Mouse (Mus musculus): ENCODE results near the gene Iqcn. TPM values are rescaled to one million over a fixed set of nuclear protein-coding genes. Genes with fewer than 3 reads are reported as not detected.
A peak's percentile ranks its signal among the peaks of the same experiment; 100 is the strongest.

Iqcn gene
- polyA plus RNA-seq, 1 experiment from 2014 or later: not detected

DNA sequence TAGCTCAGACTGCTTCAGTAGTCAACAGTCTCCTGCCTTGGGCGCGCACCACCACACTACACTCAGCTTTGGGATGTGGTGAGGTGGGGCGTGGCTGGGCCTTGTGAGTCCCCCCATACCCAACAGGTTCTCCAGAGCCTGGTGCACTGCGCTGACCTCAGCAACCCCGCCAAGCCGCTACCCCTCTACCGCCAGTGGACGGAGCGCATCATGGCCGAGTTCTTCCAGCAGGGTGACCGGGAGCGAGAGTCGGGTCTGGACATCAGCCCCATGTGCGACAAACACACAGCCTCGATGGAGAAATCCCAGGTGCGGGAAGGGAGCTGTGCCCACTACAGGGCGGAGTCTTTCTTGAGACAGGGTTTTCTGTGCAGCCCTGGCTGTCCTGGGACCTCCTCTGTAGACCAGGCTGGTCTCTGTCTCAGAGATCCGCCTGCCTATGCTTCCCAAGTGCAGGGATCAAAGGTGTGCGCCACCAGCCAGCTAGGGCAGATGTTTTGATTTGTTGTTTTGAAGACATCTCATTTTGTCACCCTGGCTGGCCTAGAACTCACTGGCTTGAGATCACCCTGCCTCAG lies 45.9 kb downstream of the Iqcn start:
- Histone ChIP-seq H3K4me1 (replicated peaks) (peaks cover 22% of the 10 kb centered on the region), H3K4me3 (replicated peaks) (no peak overlapping the region), H3K4me2 (no peak overlapping the region), H3K27me3 (peaks cover 57% of the 10 kb centered on the region), H3K27ac (no peak overlapping the region), H3K9me3 (no peaks in the 10 kb centered on the region), H3K9ac (replicated peaks) (no peak overlapping the region), H3K36me3 (no peaks in the 10 kb centered on the region)
- no peak for ATAC-seq (ENCODE audit: insufficient number of reproducible peaks, insufficient read depth, low FRiP score, low TSS enrichment, low read depth)
- WGBS: 83% methylated on average over 19 of the region's 19 CpGs

DNA sequence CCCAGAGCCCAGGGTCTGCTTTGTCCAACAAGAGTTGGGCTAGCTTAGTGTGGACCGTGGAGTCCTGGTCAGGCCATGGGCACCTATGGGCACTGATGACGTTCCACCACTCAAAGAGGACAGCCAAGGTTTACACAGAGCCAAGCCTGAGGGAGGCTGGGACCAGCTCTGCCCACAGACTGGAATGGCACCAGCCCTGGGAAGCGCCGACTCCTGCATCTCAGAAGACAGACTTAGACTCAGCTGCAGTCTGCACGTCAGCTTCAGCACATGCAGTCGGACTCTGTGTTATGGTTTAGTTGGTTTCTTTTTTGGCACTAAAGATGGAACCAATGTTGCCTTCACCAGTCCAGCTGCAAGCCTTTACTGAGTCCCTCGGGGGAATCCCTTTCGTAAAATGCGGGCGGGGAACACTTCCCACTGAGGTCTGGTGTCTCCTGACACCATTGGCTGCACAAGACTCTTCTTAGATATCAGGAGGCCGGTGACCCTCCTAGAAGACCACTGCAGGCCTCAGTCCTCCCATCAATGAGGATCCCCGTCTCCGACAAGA lies 46.9 kb downstream of the Iqcn start:
- Histone ChIP-seq H3K9ac (replicated peaks) (no peak overlapping the region), H3K4me3 (replicated peaks) (no peak overlapping the region), H3K4me2 (no peak overlapping the region), H3K27me3 (peaks cover 47% of the 10 kb centered on the region), H3K36me3 (no peaks in the 10 kb centered on the region), H3K27ac (no peak overlapping the region), H3K9me3 (no peaks in the 10 kb centered on the region), H3K4me1 (replicated peaks) (peaks cover 25% of the 10 kb centered on the region)
- no peak for ATAC-seq (ENCODE audit: insufficient number of reproducible peaks, insufficient read depth, low FRiP score, low TSS enrichment, low read depth)
- WGBS: 83% methylated on average over 13 of the region's 13 CpGs

DNA sequence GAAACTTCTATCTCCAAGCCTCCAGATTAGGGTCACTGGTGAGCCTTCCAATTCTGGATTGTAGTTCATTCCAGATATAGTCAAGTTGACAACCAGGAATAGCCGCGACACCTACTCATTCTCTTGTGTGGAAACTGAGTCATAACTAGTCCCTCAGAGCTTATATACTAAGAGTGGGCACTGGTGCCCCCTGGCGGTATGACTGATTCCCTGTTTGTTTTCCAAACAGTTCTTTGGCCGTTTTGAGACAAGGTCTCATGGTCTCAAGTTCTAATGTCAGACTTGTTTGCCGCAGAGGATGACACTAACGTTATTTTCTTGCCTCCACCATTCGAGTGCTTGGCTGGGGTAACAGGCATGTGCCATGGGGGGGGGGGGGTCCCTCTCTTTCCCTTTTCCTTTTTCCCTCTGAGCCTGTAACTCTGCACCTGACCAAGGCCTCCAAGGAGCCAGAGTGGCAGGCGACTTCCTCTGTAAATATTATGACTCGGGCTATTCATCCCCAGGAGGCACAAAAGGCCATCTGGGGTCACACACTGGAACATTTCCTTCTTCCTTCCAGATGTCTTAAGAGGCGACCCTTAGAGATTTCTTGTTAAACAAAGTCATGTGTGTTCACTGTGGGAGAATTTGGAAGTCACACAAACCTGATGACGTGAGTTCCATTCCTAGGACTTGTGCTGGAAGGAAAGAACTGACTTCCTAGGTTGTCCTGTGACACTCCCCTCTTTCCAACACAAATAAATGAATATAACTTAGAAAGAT lies 48.9 kb downstream of the Iqcn start:
- H3K9me3 ChIP-seq: no peaks in the 10 kb centered on the region
- peaks cover 11% of the 10 kb centered on the region for H3K36me3 ChIP-seq
- H3K27me3 ChIP-seq: peaks cover 27% of the 10 kb centered on the region
- no peak for ATAC-seq (ENCODE audit: insufficient number of reproducible peaks, insufficient read depth, low FRiP score, low TSS enrichment, low read depth)
- H3K27ac ChIP-seq: peak overlapping the region; percentile 82
- H3K4me2 ChIP-seq: peak overlapping the region; percentile 43
- 0 out of 2 replicates have a peak overlapping the region, but pooled peaks have one; percentile 9 for H3K4me3 ChIP-seq (replicated peaks)
- H3K9ac ChIP-seq (replicated peaks): no peak overlapping the region
- H3K4me1 ChIP-seq (replicated peaks): peaks cover 31% of the 10 kb centered on the region
- 20% methylated on average over 11 of the region's 11 CpGs for WGBS

- Histone ChIP-seq H3K9ac (replicated peaks) (0 out of 2 replicates have a peak overlapping the region, but pooled peaks have one; percentile 1), H3K36me3 (peaks cover 21% of the 10 kb centered on the region), H3K4me3 (replicated peaks) (no peak overlapping the region; the same call in 1 of the 2 replicates), H3K4me2 (peak overlapping the region; percentile 43), H3K27me3 (peaks cover 17% of the 10 kb centered on the region), H3K27ac (peak overlapping the region; percentile 82), H3K4me1 (replicated peaks) (peaks cover 31% of the 10 kb centered on the region), H3K9me3 (no peaks in the 10 kb centered on the region)
- 15% methylated on average over 21 of the region's 21 CpGs for WGBS
- no peak for ATAC-seq (ENCODE audit: insufficient number of reproducible peaks, insufficient read depth, low FRiP score, low TSS enrichment, low read depth)
Measured at GRCm38 (mm10) chr8:70753151-70753550, 49.9 kb downstream of the Iqcn start.

DNA sequence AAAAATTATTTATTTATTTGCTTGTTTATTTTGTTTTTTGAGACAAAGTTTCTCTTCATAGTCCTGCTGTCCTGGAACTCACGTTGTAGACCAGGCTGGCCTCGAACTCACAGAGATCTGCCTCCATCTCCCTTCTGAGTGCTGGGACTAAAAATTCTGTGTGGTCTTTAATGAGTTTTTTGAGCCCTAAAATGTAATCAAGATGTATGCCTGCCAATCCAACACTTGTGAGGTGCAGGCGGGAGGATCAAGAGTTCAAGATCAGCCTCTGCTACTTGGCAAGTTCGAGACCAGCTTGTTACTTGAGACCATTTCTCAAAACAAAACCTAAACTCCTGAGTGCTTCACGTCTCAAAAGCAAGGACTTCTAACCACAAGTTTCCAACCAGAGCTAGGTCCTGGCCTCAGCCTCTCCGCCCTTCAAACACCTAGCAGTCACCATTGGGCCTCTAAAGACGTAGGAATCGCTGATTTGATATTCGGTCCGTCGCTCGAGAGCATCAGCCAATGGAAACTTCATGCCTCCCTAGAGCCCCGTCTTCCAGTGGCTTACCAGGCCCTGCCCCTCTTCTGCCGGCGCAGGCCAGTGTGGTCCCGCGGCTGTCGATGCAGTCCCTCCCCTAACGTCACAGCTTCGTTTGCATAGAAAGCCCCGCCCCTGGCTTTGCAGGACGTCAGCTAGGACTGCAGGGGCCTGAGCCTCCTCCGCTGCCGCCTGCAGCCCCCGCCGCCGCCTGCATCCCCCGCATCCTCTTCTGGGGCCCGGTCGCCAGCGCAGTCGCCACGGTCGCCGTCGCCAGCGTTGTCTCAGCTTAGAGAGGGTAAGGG lies 51.0 kb downstream of the Iqcn start, which contains the start of gene Rab3a:
TSS of gene Rab3a (plus strand) at position 637 of the 828 bp plus-strand sequence.
- peak within 1 kb of the TSS; percentile 69 for H3K4me3 ChIP-seq (replicated peaks)
- 8% methylated on average over 37 of the region's 37 CpGs for whole genome bisulfite sequencing
- peak within 1 kb of the TSS; percentile 82 for H3K27ac ChIP-seq

DNA sequence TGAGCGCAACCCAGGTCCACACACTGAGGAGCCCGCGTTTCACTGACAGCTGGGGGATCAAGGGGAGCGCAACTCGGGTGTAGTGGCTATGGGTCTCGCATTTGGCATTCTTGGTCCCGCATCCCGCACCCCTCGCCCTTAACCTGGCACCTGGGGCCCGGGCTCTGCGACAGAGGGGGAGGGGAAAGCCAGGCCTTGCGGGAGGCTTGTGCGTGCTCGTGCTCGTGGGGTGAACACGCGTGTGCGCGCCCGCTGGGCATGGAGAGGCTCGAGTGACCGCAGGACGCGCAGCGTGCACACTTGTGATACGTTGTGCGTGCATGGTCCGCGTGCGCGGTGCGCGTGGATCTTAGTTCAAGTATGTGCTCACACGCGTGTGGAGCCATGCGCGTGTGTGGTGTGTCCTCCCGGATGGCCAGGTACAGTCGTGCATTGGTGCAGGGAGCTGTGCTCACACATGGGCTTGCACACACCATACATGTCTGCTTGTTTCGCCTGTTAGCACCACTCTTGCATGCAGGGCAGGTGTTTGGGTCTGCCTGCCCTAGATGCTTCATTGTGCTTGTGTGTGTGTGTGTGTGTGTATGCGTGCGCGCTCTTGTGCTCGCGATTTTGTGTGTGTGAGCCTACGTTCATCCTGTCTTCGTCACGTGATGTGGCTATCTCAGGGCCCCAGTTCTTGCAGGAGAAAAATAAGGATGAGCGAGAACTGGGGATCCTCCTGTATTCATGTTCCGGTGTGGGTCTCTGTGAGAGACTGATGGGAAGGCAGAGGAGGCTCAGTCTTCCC lies 51.8 kb downstream of the Iqcn start:
- Histone ChIP-seq H3K27ac (peak overlapping the region; percentile 72), H3K4me1 (replicated peaks) (peaks cover 42% of the 10 kb centered on the region), H3K4me3 (replicated peaks) (peak overlapping the region; percentile 69), H3K36me3 (peaks cover 26% of the 10 kb centered on the region), H3K9ac (replicated peaks) (peak overlapping the region; percentile 79), H3K4me2 (peak overlapping the region; percentile 96), H3K9me3 (no peaks in the 10 kb centered on the region), H3K27me3 (no peaks in the 10 kb centered on the region)
- 16% methylated on average over 50 of the region's 50 CpGs for WGBS
- ATAC-seq (ENCODE audit: insufficient number of reproducible peaks, insufficient read depth, low FRiP score, low TSS enrichment, low read depth): peak; percentile 34

More for the DNA sequence above, 51.0 kb downstream of the Iqcn start, which contains the start of gene Rab3a:
- H3K9me3 ChIP-seq: no peaks in the 10 kb centered on the region
- ATAC-seq (ENCODE audit: insufficient number of reproducible peaks, insufficient read depth, low FRiP score, low TSS enrichment, low read depth): peak; percentile 97
- H3K27me3 ChIP-seq: peaks cover 6% of the 10 kb centered on the region
- peak within 1 kb of the TSS; percentile 96 for H3K4me2 ChIP-seq
- peaks cover 26% of the 10 kb centered on the region for H3K36me3 ChIP-seq
- H3K4me1 ChIP-seq (replicated peaks): peaks cover 34% of the 10 kb centered on the region
- H3K9ac ChIP-seq (replicated peaks): peak within 1 kb of the TSS; percentile 79

DNA sequence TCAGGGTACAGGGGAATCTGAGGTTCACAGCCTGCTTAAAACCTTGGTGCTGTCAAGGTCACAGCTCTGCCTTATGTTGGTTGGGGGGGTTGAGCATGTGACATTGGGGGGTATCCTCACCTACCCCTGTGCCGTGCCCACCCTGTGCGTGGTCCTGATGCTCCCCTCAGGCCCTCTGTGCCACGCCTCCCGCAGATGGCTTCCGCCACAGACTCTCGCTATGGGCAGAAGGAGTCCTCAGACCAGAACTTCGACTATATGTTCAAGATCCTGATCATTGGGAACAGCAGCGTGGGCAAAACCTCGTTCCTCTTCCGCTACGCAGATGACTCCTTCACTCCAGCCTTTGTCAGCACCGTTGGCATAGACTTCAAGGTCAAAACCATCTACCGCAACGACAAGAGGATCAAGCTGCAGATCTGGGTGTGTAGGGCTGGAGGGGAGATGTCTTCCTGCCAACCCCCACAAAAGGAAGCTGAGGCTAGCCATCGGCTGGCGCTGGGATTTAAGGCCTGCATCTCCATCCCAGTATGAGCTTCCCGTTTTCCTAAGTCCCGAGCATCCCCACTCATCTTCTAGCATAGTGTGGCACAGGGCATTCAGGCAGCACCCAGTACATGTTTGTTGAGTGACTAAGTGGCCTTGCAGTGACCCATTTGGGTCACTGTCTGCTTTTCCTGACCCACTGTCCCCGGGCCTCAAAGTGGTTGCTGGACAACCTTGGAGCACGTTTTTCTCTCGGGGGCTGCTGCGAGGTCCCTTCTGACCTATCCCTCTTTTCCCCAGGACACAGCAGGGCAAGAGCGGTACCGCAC lies 52.6 kb downstream of the Iqcn start:
- Histone ChIP-seq H3K9ac (replicated peaks) (peak overlapping the region; percentile 79; the same call in 1 of the 2 replicates), H3K4me1 (replicated peaks) (peaks cover 47% of the 10 kb centered on the region)
- 80% methylated on average over 24 of the region's 24 CpGs for WGBS

GRCm38 (mm10) chr8:70756476-70757040 lies 53.3 kb downstream of the Iqcn start:
- ATAC-seq (ENCODE audit: insufficient number of reproducible peaks, insufficient read depth, low FRiP score, low TSS enrichment, low read depth): no peak
- Histone ChIP-seq H3K4me3 (replicated peaks) (no peak overlapping the region), H3K9me3 (no peaks in the 10 kb centered on the region), H3K4me1 (replicated peaks) (peaks cover 47% of the 10 kb centered on the region), H3K27ac (no peak overlapping the region), H3K27me3 (no peaks in the 10 kb centered on the region), H3K36me3 (peaks cover 26% of the 10 kb centered on the region), H3K9ac (replicated peaks) (no peak overlapping the region), H3K4me2 (no peak overlapping the region)
- 92% methylated on average over 6 of the region's 6 CpGs for WGBS

More for the DNA sequence above, 52.6 kb downstream of the Iqcn start:
- Histone ChIP-seq H3K27me3 (no peaks in the 10 kb centered on the region), H3K9me3 (no peaks in the 10 kb centered on the region), H3K4me2 (peak overlapping the region; percentile 96), H3K4me3 (replicated peaks) (peak overlapping the region; percentile 69), H3K36me3 (peaks cover 26% of the 10 kb centered on the region), H3K27ac (no peak overlapping the region)
- ATAC-seq (ENCODE audit: insufficient number of reproducible peaks, insufficient read depth, low FRiP score, low TSS enrichment, low read depth): no peak

DNA sequence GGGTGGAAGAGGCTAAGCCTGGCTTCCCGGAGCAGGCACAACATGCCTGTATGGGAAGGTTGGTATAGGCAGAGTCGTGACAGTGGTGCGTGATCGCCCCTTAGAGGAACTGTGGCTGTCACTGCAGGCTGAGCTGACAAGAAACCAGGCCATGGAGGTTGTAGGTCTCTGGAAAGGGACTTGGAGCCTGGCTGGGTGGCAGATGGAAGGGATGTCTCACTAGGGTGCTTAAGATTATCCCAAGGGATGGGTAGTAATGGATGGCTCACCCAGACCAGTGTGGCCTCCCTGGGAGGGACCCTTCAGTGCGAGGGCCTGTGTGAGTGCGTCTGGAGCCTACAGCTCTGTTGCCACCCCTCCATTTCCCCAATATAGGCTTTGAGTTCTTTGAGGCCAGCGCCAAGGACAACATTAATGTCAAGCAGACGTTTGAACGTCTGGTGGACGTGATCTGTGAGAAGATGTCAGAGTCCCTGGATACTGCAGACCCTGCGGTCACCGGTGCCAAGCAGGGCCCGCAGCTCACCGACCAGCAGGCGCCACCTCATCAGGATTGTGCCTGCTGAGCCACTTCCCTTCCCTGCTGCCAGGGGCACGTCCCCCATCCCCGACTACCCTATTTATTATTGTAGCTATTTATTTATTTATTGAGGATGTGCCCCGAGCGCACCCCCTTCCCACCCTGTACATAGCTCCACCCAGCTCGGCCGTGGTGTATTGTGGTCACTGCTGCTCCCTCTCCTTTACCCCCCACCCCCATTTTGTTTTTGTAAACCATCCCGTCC lies 54.5 kb downstream of the Iqcn start:
- ATAC-seq (ENCODE audit: insufficient number of reproducible peaks, insufficient read depth, low FRiP score, low TSS enrichment, low read depth): no peak
- Histone ChIP-seq H3K9me3 (no peaks in the 10 kb centered on the region), H3K36me3 (peaks cover 26% of the 10 kb centered on the region), H3K4me1 (replicated peaks) (peaks cover 40% of the 10 kb centered on the region), H3K27me3 (no peaks in the 10 kb centered on the region), H3K4me3 (replicated peaks) (no peak overlapping the region), H3K27ac (no peak overlapping the region), H3K4me2 (no peak overlapping the region), H3K9ac (replicated peaks) (no peak overlapping the region)
- 76% methylated on average over 22 of the region's 22 CpGs for WGBS
